Mouse (Mus musculus): ENCODE measurements around the gene Kyat3.

Gene Kyat3

DNA sequence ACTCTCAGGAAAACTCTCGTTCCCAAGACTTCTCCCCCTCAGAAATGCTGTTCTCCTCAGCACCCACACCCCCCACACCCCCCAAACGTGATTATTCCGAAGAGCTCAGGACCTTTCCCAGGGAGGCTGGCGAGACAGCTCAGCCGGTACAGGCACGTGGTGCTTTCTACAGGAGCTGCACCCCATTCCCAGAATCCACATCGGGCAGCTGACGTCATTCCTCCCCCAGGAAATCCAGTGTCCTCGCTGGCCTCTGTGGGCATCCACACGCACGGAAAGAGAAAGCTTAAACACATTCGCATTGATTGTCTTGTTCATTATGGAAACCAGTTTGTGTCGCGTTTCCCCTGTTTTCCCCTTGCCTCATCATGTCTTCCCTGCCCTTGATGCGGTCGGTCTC, 48.3 kb downstream of the Kyat3 start:
- DNase-seq, result no peak

DNA sequence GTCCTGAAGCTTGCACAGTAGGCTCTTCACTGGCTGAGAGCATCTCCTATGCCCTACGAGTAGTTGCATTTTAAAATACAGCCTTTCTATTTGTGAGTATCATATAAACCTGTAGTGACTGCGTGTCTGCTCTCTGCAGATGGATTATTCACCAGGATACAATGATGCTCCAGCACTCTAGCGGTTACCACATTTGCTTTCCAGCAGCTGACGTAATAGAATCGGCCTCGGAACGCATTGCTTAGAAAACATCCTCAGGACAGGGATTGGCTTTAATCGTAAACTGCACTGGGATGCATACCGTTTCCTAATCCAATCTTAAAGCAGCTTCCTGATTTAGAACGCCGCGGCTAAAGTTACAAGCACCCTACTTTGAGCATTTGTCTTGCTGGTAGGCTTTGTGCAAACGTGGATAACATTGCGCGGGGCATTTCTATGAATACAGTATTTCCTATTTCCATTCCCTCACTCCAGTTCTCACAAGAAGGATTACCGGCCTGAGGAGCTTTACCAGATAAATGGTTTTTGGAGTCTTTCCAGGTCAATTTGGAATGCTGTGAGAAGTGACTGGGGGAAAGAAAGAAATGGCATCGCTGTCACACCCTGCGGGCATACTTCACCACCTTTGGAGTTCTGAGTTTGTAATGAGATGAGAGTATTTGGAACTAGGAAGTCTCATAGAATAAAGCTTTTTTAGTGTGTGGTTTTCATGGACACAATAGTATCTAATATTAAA, 54.4 kb downstream of the Kyat3 start:
- no peak for DNase-seq

- DNase-seq, result no peak
These were observed 57.0 kb downstream of the Kyat3 start for GRCm38 (mm10) chr3:142757841-142758240.

DNA sequence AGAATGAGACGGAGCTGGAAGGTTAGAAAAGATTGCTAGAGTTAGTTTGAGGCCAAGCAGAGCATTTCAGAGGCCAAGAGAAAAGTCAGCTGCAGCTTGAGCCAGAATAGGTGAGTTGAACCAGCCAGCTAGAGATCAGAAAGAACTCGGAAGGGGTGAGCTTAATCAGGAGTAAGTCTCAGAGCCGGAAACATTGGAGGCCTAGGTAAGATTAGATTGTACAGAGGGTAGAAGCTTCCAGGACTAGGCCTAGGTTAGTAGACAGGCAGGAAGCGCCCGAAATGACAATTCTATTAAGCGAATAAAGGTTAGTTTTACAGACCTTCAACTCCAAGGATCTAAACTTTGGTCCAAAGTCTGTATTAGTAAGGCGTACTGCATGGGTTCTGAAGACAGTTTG, 57.7 kb downstream of the Kyat3 start:
- DNase-seq, result no peak

- no peak for DNase-seq
These were observed 59.5 kb downstream of the Kyat3 start for GRCm38 (mm10) chr3:142760356-142760755.

DNA sequence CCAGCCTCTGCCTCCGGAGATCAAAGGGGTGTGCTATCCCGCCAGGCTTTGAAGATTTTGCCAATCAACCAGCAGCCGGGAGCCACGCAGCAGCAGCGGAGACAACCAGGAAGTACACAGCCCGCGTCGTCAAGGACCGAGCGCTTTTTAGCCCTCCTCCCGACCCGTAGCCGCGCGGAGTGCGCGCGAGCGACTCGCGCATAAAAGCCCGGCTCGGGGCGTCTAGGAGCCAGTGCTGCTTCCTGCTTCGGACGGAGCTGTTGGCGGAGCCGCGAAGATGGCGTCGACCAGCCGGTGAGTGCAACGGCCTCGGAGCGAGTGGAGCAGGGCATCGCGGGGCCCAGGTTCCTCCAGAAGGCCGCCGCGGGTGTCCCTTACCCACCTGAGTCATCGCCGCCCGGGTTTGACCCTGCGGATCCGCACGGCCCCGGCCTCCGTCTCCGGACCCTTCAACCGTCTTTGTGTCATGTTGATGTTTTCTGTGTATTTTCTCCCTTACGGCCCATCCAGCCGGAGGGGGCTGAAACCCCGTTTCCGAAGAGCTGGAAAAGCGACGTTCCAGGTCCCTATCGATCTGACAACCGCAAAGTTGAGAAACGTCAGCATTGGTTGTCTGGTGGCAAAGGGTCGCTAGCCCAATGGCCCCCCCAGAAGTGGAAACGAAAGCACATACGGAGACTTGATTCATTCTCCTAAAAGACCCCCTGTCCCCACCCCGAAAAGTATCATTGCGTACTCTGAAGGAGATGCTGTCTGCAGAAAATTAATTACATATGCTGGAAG, 64.3 kb downstream of the Kyat3 start, which contains the start of gene Gtf2b:
Gtf2b (plus strand) TSS at position 51 of the 783 bp plus-strand sequence.
- DNase-seq, result peak; percentile 91

DNA sequence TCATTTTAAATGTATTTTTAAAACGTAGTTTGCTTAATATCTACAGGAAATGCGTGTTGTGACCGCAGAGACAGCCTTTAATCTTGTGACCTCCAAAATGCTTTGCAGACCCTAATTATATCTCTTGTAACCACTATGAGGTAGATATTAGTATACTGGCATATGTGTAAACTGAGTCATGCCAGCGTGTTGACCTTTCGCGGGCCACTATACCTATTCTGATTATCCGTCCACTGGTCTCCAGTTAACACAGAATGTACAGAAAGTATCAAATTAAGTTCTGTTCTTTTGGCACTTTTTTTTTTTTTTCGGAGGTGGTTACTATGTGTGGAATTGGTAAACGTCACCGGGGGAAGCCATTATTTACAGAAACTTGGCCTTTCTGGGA, 64.9 kb downstream of the Kyat3 start:
- no peak for DNase-seq

- no peak for DNase-seq
These were observed 67.6 kb downstream of the Kyat3 start for GRCm38 (mm10) chr3:142768498-142768897.

- DNase-seq, result no peak
These were observed 69.7 kb downstream of the Kyat3 start for GRCm38 (mm10) chr3:142770518-142770917.

- no peak for DNase-seq
These were observed 72.8 kb downstream of the Kyat3 start for GRCm38 (mm10) chr3:142773538-142774191.

DNA sequence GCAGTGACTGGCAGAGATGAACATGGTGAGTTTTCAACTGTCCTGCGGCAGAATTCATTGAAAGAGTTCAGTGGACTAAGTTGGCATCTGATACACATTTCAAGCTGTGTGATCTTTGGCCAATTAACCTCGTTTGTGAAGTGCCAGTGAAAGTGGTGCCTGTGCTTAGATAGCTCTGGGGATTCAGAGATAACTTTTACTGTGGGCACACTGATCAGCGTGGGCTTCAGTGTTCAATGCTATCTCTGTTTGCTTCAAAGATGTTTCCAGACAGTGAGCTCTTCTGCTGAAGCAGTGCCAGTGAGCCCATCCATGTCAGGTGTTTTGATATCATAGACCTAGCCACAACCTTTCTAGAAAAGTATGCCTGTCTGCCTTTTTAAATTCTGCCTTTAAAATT, 76.4 kb downstream of the Kyat3 start:
- DNase-seq, result no peak

DNA sequence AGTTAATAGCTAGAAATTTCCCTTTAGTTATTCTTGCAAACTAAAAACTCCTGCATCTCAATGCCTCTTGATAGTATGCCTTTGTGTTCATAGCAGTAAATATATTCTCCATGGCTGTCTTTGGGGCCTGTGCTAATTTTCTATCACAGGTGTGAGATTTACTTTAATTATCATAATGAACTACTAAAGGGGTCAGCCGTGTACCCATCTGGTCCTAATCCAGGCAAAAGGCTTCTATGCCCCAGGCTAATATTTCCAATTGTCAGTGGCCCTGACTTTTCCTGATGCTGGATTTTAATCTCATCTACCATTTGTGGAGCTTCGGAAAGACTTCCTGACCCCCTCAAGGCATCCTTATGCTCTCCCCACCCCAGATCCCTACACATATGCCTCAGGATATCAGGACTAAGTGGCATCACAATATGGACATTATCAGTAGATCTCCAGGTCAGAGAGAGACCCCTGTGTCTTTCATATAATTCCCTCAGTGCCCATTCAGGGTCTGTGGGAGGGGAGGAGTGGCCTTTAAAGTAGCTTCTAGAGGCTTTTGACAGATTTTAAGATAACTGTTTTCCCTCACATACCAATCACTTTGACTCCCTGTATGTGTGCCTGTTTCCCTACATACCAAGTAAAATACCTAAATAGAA, 85.7 kb downstream of the Kyat3 start:
- DNase-seq, result no peak

- no peak for DNase-seq
These were observed 94.7 kb downstream of the Kyat3 start for GRCm38 (mm10) chr3:142795587-142795986.
